Mouse (Mus musculus) G1E (cell line): ENCODE results near the gene Spag8. TPM values are rescaled to one million over a fixed set of nuclear protein-coding genes. Genes with fewer than 3 reads are reported as not detected.

ENCODE experiments used
- ATAC-seq: 2 replicates; pipeline ENCODE4 v1.8.0; 2016; ENCODE audit warnings: mild to moderate bottlenecking; ENCODE audit not compliant: insufficient number of reproducible peaks, poor library complexity, low FRiP score, severe bottlenecking; ENCODE audit errors: extremely low read depth
- DNase-seq: peaks from one replicate; pipeline ENCODE4 v3.0.0; 2012; ENCODE audit warnings: low spot score
- H3K27me3 ChIP-seq: 2 replicates; pipeline ENCODE4 v1.6.1; 2012; ENCODE audit warnings: mild to moderate bottlenecking, low read length, inconsistent platforms; ENCODE audit not compliant: insufficient read depth
- H3K36me3 ChIP-seq: replicated peaks from 2 replicates; pipeline ENCODE3; 2012; ENCODE audit warnings: mild to moderate bottlenecking, inconsistent platforms
- H3K4me1 ChIP-seq: 2 replicates; pipeline ENCODE4 v1.6.1; 2012; ENCODE audit warnings: low read depth, low read length, inconsistent platforms, mixed read lengths; ENCODE audit not compliant: insufficient read depth
- H3K4me3 ChIP-seq: 2 replicates; pipeline ENCODE4 v1.5.1; 2012; ENCODE audit warnings: low read depth, mild to moderate bottlenecking, inconsistent platforms, low read length, moderate library complexity, mixed read lengths
- H3K9me3 ChIP-seq: replicated peaks from 2 replicates; pipeline ENCODE4 v1.6.1; 2012; ENCODE audit warnings: inconsistent platforms
- CTCF ChIP-seq: IDR thresholded peaks from 2 replicates; pipeline ENCODE4 v1.5.1; 2012; ENCODE audit warnings: low read depth, low read length, inconsistent platforms, mixed read lengths
- GATA1 ChIP-seq: IDR thresholded peaks from 2 replicates; pipeline ENCODE4 v1.6.1; 2012; ENCODE audit warnings: borderline replicate concordance, low read length, inconsistent platforms, mixed read lengths
- GATA2 ChIP-seq: IDR thresholded peaks from 2 replicates; pipeline ENCODE4 v1.6.1; 2012; ENCODE audit warnings: low read depth, low read length, inconsistent platforms, borderline replicate concordance
- POLR2AphosphoS5 ChIP-seq: IDR thresholded peaks from 2 replicates; pipeline ENCODE4 v1.6.1; 2012; ENCODE audit warnings: low read depth, low read length, inconsistent platforms; ENCODE audit not compliant: insufficient replicate concordance
- TAL1 ChIP-seq: conservative IDR thresholded peaks from 2 replicates; pipeline ENCODE4 v1.6.1; 2012; ENCODE audit warnings: low read depth, low read length, inconsistent platforms, mixed read lengths
- polyA plus RNA-seq: library from polyadenylated mRNA; stranded (reverse); fragments of >175 nt; gene quantifications from 2 replicates; pipeline ENCODE4 v1.2.3, GENCODE M21; 2012
- total RNA-seq, 2 experiments: library from RNA; stranded (forward) in 1 of 2; stranded (reverse) in 1 of 2; fragments of 200-1000 nt in 1 of 2; fragments of >200 nt in 1 of 2; fragmentation: Nextera tagmentation in 1 of 2; gene quantifications; 2 replicates each; pipeline ENCODE4 v1.2.3; 2014 to 2017

Spag8 gene
- total and polyA plus RNA-seq, 3 experiments: 0.33 TPM; not detected in 2

GRCm38 (mm10) chr4:43636751-43637150 lies 16.6 kb downstream of the Spag8 start:
- Histone ChIP-seq H3K4me1 (peaks cover 6% of the 10 kb centered on the region), H3K4me3 (no peak overlapping the region), H3K9me3 (no peaks in the 10 kb centered on the region), H3K36me3 (no peaks in the 10 kb centered on the region), H3K27me3 (peaks cover 53% of the 10 kb centered on the region)
- TF ChIP-seq TAL1 (no peak), POLR2AphosphoS5 (no peak), GATA1 (no peak), GATA2 (no peak), CTCF (no peak)
- no peak for DNase-seq
- ATAC-seq: no peak

- ATAC-seq (no peak), DNase-seq (no peak)
- H3K4me3 ChIP-seq: no peak overlapping the region
- TF ChIP-seq CTCF (no peak), GATA1 (no peak), TAL1 (no peak), POLR2AphosphoS5 (no peak), GATA2 (no peak)
- no peaks in the 10 kb centered on the region for H3K9me3 ChIP-seq
- peaks cover 23% of the 10 kb centered on the region for H3K4me1 ChIP-seq
- H3K36me3 ChIP-seq: no peaks in the 10 kb centered on the region
- H3K27me3 ChIP-seq: peaks cover 55% of the 10 kb centered on the region
Measured at GRCm38 (mm10) chr4:43634621-43635374, 18.6 kb downstream of the Spag8 start.

GRCm38 (mm10) chr4:43633736-43634135 lies 19.7 kb downstream of the Spag8 start:
- H3K4me3 ChIP-seq: no peak overlapping the region
- peaks cover 55% of the 10 kb centered on the region for H3K27me3 ChIP-seq

GRCm38 (mm10) chr4:43633296-43633695 lies 20.1 kb downstream of the Spag8 start:
- H3K36me3 ChIP-seq: no peaks in the 10 kb centered on the region
- DNase-seq (no peak), ATAC-seq (no peak)
- no peaks in the 10 kb centered on the region for H3K9me3 ChIP-seq
- peaks cover 26% of the 10 kb centered on the region for H3K4me1 ChIP-seq
- H3K4me3 ChIP-seq: no peak overlapping the region
- peaks cover 55% of the 10 kb centered on the region for H3K27me3 ChIP-seq
- TF ChIP-seq GATA1: no peak
- no peak for TF ChIP-seq GATA2
- TF ChIP-seq TAL1: no peak
- no peak for TF ChIP-seq POLR2AphosphoS5
- TF ChIP-seq CTCF: no peak

More at GRCm38 (mm10) chr4:43633736-43634135, 19.7 kb downstream of the Spag8 start:
- no peak for TF ChIP-seq GATA1
- TF ChIP-seq TAL1: no peak
- no peak for TF ChIP-seq POLR2AphosphoS5
- no peak for TF ChIP-seq CTCF
- TF ChIP-seq GATA2: no peak
- DNase-seq (no peak), ATAC-seq (no peak)
- no peaks in the 10 kb centered on the region for H3K36me3 ChIP-seq
- H3K4me1 ChIP-seq: peaks cover 26% of the 10 kb centered on the region
- H3K9me3 ChIP-seq: no peaks in the 10 kb centered on the region

- no peaks in the 10 kb centered on the region for H3K9me3 ChIP-seq
- peaks cover 55% of the 10 kb centered on the region for H3K27me3 ChIP-seq
- H3K4me1 ChIP-seq: peaks cover 26% of the 10 kb centered on the region
- no peak for DNase-seq
- no peak for ATAC-seq
- peak overlapping the region; percentile 72; the same call in 1 of the 2 replicates for H3K4me3 ChIP-seq
- no peak for TF ChIP-seq POLR2AphosphoS5
- TF ChIP-seq GATA2: no peak
- no peak for TF ChIP-seq CTCF
- TF ChIP-seq GATA1: no peak
- no peak for TF ChIP-seq TAL1
- no peaks in the 10 kb centered on the region for H3K36me3 ChIP-seq
Measured at GRCm38 (mm10) chr4:43631956-43632920, 21.2 kb downstream of the Spag8 start.
